Mouse (Mus musculus) liver, embryonic 14.5 days (tissue): ENCODE data around the gene Flrt3. TPM values are rescaled to one million over a fixed set of nuclear protein-coding genes. Genes with fewer than 3 reads are reported as not detected.

Source experiments
- ATAC-seq: fragments of 200-750 bp; cut with Nextera tagmentation; 2 replicates; pipeline ENCODE4 v1.8.0; 2017; ENCODE audit warnings: moderate number of reproducible peaks, mild to moderate bottlenecking, moderate library complexity; ENCODE audit not compliant: insufficient read depth
- DNase-seq, 3 experiments: peaks; one replicate each; pipeline ENCODE4 v3.0.0-alpha.2; 2012 to 2013; ENCODE audit warnings: low read depth in 3 of 3, low spot score in 3 of 3
- H3K27ac ChIP-seq: fragments of 300-500 bp; sonication (generic); 2 replicates; pipeline ENCODE4 v1.5.1; 2014; ENCODE audit warnings: moderate library complexity, mild to moderate bottlenecking, control low read depth, inconsistent platforms
- H3K27me3 ChIP-seq: fragments of 300-500 bp; sonication (generic); 2 replicates; pipeline ENCODE4 v1.6.1; 2014; ENCODE audit warnings: mild to moderate bottlenecking, low read length, moderate library complexity; ENCODE audit not compliant: control insufficient read depth, insufficient read depth
- H3K36me3 ChIP-seq: fragments of 300-500 bp; sonication (generic); replicated peaks from 2 replicates; pipeline ENCODE4 v1.6.1; 2014; ENCODE audit warnings: low read depth; ENCODE audit not compliant: control insufficient read depth, insufficient read depth
- H3K4me1 ChIP-seq, 2 experiments: fragments of 200-500 bp in 1 of 2; fragments of 300-500 bp in 1 of 2; sonication (generic) in 1 of 2; replicated peaks; 2 replicates each; pipeline ENCODE4 v1.6.1; 2012 to 2014; ENCODE audit warnings: antibody characterized with exemption in 1 of 2, inconsistent platforms in 1 of 2, low read length in 1 of 2; ENCODE audit not compliant: control insufficient read depth in 2 of 2, insufficient read depth in 2 of 2
- H3K4me2 ChIP-seq: fragments of 300-500 bp; sonication (generic); 2 replicates; pipeline ENCODE4 v1.6.1; 2014; ENCODE audit warnings: low read depth, mild to moderate bottlenecking, control low read depth, moderate library complexity
- H3K4me3 ChIP-seq, 2 experiments: fragments of 200-500 bp in 1 of 2; fragments of 300-500 bp in 1 of 2; sonication (generic) in 1 of 2; 2 replicates each; pipeline ENCODE4 v1.5.1; 2012 to 2014; ENCODE audit warnings: low read depth in 2 of 2, low read length in 2 of 2, mild to moderate bottlenecking in 2 of 2, control low read depth in 1 of 2, inconsistent platforms in 1 of 2, moderate library complexity in 1 of 2; ENCODE audit not compliant: insufficient read depth in 1 of 2
- H3K9ac ChIP-seq: fragments of 300-500 bp; sonication (generic); replicated peaks from 2 replicates; pipeline ENCODE4 v1.6.1; 2014; ENCODE audit warnings: mild to moderate bottlenecking, control low read depth, moderate library complexity
- H3K9me3 ChIP-seq: fragments of 300-500 bp; sonication (generic); 2 replicates; pipeline ENCODE4 v1.6.1; 2016; ENCODE audit warnings: low read length, mixed read lengths; ENCODE audit not compliant: control insufficient read depth
- CTCF ChIP-seq: IDR thresholded peaks from 2 replicates; pipeline ENCODE4 v1.5.1; 2016; ENCODE audit warnings: antibody characterized with exemption, low read depth, control low read depth
- EP300 ChIP-seq: IDR thresholded peaks from 2 replicates; pipeline ENCODE4 v1.6.1; 2016; ENCODE audit warnings: antibody characterized with exemption, low read depth
- WGBS: fragments of 180-500 bp; shearing (Covaris S2); extraction: QIAGEN DNeasy Blood & Tissue Kit; methylation state at CpG from one replicate; pipeline ENCODE4 v1.1.7; 2014; ENCODE audit not compliant: insufficient replicate concordance; 5-methylcytosine and 5-hydroxymethylcytosine counted together
- polyA plus RNA-seq, 2 experiments: library from polyadenylated mRNA; depleted of rRNA in 1 of 2; stranded (reverse) in 1 of 2; unstranded in 1 of 2; fragments of >200 nt; fragmentation: Nextera tagmentation in 1 of 2; extraction: Ambion mirVana in 1 of 2; gene quantifications; 2 replicates each; pipeline versions ENCODE4 v1.2.1 to v1.2.3; 2012 to 2014

The Flrt3 gene
- polyA plus RNA-seq, 2 experiments = 0.20 to 0.41 TPM

DNA sequence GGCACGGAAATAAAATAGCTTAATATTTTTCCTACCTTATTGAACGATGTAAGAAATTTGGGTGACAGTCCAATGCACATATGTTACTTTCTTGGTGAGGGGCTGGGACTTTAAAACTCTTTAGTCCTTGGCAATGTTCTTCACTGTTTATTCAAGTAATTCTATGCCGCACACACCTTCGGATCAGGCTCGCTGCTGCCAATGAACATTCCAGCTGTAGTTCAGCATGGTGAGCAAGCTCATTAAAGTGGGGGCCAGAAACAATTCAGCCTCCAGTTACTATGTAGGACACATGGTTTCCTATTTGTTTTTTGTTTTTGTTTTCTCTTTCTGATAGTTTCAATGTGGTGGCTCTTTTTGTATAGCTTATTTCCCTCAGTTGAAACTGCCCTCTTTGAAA lies 8.6 kb downstream of the Flrt3 start:
- no peak for DNase-seq

DNA sequence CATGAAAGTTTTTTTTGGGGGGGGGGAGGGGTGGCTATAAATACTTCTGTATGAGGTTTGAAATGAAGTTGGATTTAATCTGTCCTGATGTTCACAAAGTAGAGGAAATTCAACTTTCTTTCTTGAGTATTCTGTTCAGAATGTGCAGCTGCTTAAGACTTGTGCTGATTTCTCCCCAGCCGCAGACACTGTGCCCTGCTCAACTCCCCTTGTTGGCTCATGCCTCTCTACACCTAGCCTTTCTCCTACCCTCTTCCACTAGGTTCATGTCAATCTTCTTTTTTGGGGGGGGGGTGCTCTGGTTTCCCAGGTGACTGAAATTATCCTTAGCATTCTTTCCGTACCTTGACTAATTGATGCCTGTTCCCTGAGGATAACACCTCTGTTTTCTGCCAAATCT lies 17.3 kb downstream of the Flrt3 start:
- Histone ChIP-seq H3K9me3 (no peaks in the 10 kb centered on the region), H3K9ac (no peak overlapping the region), H3K27ac (no peak overlapping the region), H3K4me2 (no peak overlapping the region), H3K4me3 (no peak overlapping the region), H3K27me3 (no peaks in the 10 kb centered on the region), H3K4me1 (no peaks in the 10 kb centered on the region), H3K36me3 (no peaks in the 10 kb centered on the region)
- ATAC-seq = no peak
- whole genome bisulfite sequencing = 58% methylated on average over 2 of the region's 2 CpGs
- TF ChIP-seq CTCF = no peak
- no peak for TF ChIP-seq EP300
- no peak for DNase-seq

More for the DNA sequence above, 8.6 kb downstream of the Flrt3 start:
- no peak for TF ChIP-seq EP300
- no peak for TF ChIP-seq CTCF
- H3K4me1 ChIP-seq = no peaks in the 10 kb centered on the region
- H3K4me2 ChIP-seq = no peak overlapping the region
- 74% methylated on average over 5 of the region's 5 CpGs for WGBS
- H3K27me3 ChIP-seq = no peaks in the 10 kb centered on the region
- no peak overlapping the region for H3K4me3 ChIP-seq
- H3K9ac ChIP-seq = no peak overlapping the region
- no peak overlapping the region for H3K27ac ChIP-seq
- H3K36me3 ChIP-seq = no peaks in the 10 kb centered on the region
- no peaks in the 10 kb centered on the region for H3K9me3 ChIP-seq
- ATAC-seq = no peak

DNA sequence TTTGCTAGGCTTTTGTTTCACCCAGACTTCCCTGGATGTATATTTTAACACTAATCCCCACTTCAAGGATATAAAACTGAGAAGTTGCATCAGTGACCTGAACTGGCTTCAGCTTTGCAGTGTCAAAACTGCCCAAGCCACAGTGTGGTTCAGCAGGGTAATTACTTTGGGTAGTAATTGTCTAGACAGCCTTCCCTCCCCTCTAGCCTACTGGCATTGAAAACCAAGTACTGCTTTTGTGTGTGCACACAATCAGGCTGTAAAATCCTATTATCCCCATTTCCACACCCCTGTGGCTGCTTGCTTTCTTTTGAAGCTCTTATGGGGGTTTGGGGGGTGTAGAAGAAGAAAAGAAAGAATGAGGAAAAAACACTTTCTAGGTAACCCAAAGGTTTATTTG lies 17.8 kb downstream of the Flrt3 start:
- DNase-seq (no peak), ATAC-seq (no peak)
- TF ChIP-seq EP300 (no peak), CTCF (no peak)
- H3K4me3 ChIP-seq = no peak overlapping the region
- no peak overlapping the region for H3K9ac ChIP-seq
- H3K9me3 ChIP-seq = no peaks in the 10 kb centered on the region
- no peaks in the 10 kb centered on the region for H3K4me1 ChIP-seq
- no peaks in the 10 kb centered on the region for H3K27me3 ChIP-seq
- no peak overlapping the region for H3K4me2 ChIP-seq
- no peaks in the 10 kb centered on the region for H3K36me3 ChIP-seq
- H3K27ac ChIP-seq = no peak overlapping the region

DNA sequence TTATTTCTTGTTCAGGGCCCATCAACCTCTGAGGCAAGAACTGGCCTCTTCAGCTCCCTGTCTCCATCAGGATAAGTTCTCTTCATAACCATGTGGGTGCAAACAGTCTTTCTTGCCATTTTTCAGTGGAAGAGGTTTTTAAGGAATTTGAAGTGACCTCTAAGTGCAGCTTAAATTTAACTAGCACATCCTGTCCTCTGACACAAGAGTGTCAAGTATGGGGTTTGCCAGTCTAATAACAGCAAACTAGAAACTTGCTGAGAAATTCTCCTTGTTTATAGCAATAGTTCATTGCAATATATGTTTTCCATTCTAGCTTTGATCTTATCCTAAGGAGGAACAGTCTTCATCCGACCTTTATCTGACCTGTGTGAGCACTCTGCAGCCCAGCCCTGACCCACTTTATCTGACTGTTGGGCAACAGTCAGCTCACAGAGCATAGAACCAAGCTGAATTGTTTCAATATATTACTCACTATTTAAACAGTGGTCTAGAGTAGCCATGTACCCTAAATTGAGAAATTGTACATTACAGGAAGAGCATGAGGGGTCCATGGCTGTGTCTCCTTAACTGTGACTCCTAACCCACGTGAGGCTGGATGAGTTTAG lies 49.4 kb downstream of the Flrt3 start:
- Histone ChIP-seq H3K4me3 (no peak overlapping the region), H3K27me3 (no peaks in the 10 kb centered on the region), H3K9me3 (no peaks in the 10 kb centered on the region), H3K9ac (no peak overlapping the region), H3K27ac (no peak overlapping the region), H3K36me3 (no peaks in the 10 kb centered on the region), H3K4me1 (no peaks in the 10 kb centered on the region), H3K4me2 (no peak overlapping the region)
- TF ChIP-seq EP300 (no peak), CTCF (no peak)
- 38% methylated on average over 2 of the region's 2 CpGs for WGBS
- ATAC-seq = no peak
- no peak for DNase-seq

DNA sequence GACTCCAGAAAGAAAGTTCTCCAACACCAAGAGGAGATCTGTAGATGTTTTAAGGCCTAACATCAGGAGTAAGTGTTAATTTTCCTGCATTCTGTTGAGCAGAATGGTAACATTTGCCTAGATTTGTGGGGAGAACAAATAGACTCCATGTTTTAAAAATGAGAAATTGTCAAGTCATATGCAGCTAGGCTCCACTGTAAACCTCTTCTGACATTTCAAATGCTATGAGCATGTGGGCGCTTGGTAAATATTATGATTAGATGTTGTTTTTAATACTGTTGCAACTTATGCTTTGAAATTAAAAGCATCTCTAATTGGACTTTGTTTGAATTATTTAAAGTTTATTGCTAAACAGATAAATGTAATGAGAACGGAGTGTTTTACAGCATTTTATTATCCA lies 55.8 kb downstream of the Flrt3 start:
- no peak overlapping the region for H3K4me3 ChIP-seq
- H3K27me3 ChIP-seq = no peaks in the 10 kb centered on the region
- H3K9ac ChIP-seq = no peak overlapping the region
- no peak overlapping the region for H3K4me2 ChIP-seq
- H3K9me3 ChIP-seq = no peaks in the 10 kb centered on the region
- H3K27ac ChIP-seq = no peak overlapping the region
- TF ChIP-seq CTCF (no peak), EP300 (no peak)
- 75% methylated on average over 2 of the region's 2 CpGs for WGBS
- ATAC-seq = no peak
- H3K36me3 ChIP-seq = no peaks in the 10 kb centered on the region
- H3K4me1 ChIP-seq = no peaks in the 10 kb centered on the region
- DNase-seq = no peak
